ENCODE assay signal across 13 mouse cellular contexts in genomic region chr8:34736214-34736613, GRCm38 (mm10).
"Had no signal": no experiment of that assay in that cellular context is flagged by ENCODE, and none has a peak within 500 bp of the region (broad histone marks: within the 10 kb centered on the region; RNA-seq: fewer than 3 reads in every experiment).

No protein-coding gene starts in this region.

- DNase-seq: lung, adult 18-20 months; lung, embryonic 14.5 days; lung, postnatal 10 days; lung, postnatal 4 days; right cerebral cortex, postnatal 14 days; thymus, adult 2 months; thymus, postnatal 14 days; thymus, postnatal 36 days had no signal

- ATAC-seq: midbrain, embryonic 15.5 days had no signal

- H3K27me3 ChIP-seq: midbrain, embryonic 15.5 days; neural tube, embryonic 12.5 days; stomach, embryonic 15.5 days had no signal

- H3K4me2 ChIP-seq: lung, embryonic 14.5 days; midbrain, embryonic 11.5 days; midbrain, embryonic 15.5 days; neural tube, embryonic 12.5 days; stomach, embryonic 15.5 days had no signal

- H3K9ac ChIP-seq: lung, embryonic 14.5 days; midbrain, embryonic 15.5 days; neural tube, embryonic 12.5 days; stomach, embryonic 15.5 days had no signal

- H3K4me1 ChIP-seq: stomach, embryonic 15.5 days had no signal

- H3K4me3 ChIP-seq: midbrain, embryonic 15.5 days; neural tube, embryonic 12.5 days; stomach, embryonic 15.5 days had no signal

- H3K9me3 ChIP-seq: midbrain, embryonic 15.5 days; neural tube, embryonic 12.5 days; stomach, embryonic 15.5 days had no signal

- H3K36me3 ChIP-seq: midbrain, embryonic 15.5 days; neural tube, embryonic 12.5 days; stomach, embryonic 15.5 days had no signal

- H3K27ac ChIP-seq: midbrain, embryonic 15.5 days; neural tube, embryonic 12.5 days; stomach, embryonic 15.5 days; stomach, postnatal 0 days had no signal
